Mouse (Mus musculus) bone marrow macrophage, adult 2 months (primary cell): ENCODE measurements around the gene Myo19.

Experiments used
- CTCF ChIP-seq: IDR thresholded peaks from 2 replicates; pipeline ENCODE4 v1.5.1; 2012; ENCODE audit warnings: low read depth, mild to moderate bottlenecking, low read length, moderate library complexity
- POLR2A ChIP-seq: IDR thresholded peaks from 2 replicates; pipeline ENCODE4 v1.6.1; 2012; ENCODE audit warnings: mild to moderate bottlenecking, low read depth, low read length, borderline replicate concordance

- TF ChIP-seq POLR2A: no peak
- TF ChIP-seq CTCF: no peak
Observed at GRCm38 (mm10) chr11:84958271-84958630, 78.3 kb downstream of the Myo19 start.
